Mouse (Mus musculus) brain, embryonic 14.5 days (tissue): Measurements from ENCODE around the gene G6pc.

Experiments
- CTCF ChIP-seq: fragments of 200-500 bp; IDR thresholded peaks from 2 replicates; pipeline ENCODE4 v1.5.1; 2012; ENCODE audit warnings: inconsistent platforms, mild to moderate bottlenecking, moderate library complexity, borderline replicate concordance; ENCODE audit not compliant: insufficient read depth, insufficient read length; ENCODE audit errors: extremely low read depth
- POLR2A ChIP-seq: fragments of 200-500 bp; IDR thresholded peaks from 2 replicates; pipeline ENCODE4 v1.6.1; 2012; ENCODE audit warnings: mild to moderate bottlenecking, inconsistent platforms, borderline replicate concordance; ENCODE audit not compliant: poor library complexity, insufficient read depth, insufficient read length, severe bottlenecking; ENCODE audit errors: extremely low read depth

- TF ChIP-seq POLR2A (no peak), CTCF (no peak)
Measured at GRCm38 (mm10) chr11:101415306-101415705, 47.9 kb downstream of the G6pc start.
